Mouse (Mus musculus) small intestine, adult 2 months (tissue): Measurements from ENCODE around the gene Snap47.

ENCODE experiments used
- CTCF ChIP-seq: fragments of 200-500 bp; IDR thresholded peaks from 2 replicates; pipeline ENCODE4 v1.5.1; 2012; ENCODE audit warnings: low read depth, mild to moderate bottlenecking, control low read depth, inconsistent platforms, low read length, moderate library complexity, mixed read lengths; ENCODE audit not compliant: insufficient replicate concordance, insufficient read length; ENCODE audit errors: extremely low read depth
- POLR2A ChIP-seq: fragments of 200-500 bp; IDR thresholded peaks from 2 replicates; pipeline ENCODE4 v1.6.1; 2012; ENCODE audit warnings: low read depth, mild to moderate bottlenecking, control low read depth, inconsistent platforms, low read length, moderate library complexity

GRCm38 (mm10) chr11:59387471-59387870, 63.5 kb downstream of the Snap47 start:
- TF ChIP-seq CTCF (no peak), POLR2A (no peak)
